Mouse (Mus musculus) adrenal gland, adult 18-20 months (tissue): ENCODE data around the gene Upp2. TPM values are rescaled to one million over a fixed set of nuclear protein-coding genes. Genes with fewer than 3 reads are reported as not detected.

Experiments
- DNase-seq, 2 experiments: peaks; one replicate each; pipeline ENCODE4 v3.0.0; 2021 to 2022; ENCODE audit warnings: low spot score in 2 of 2
- total RNA-seq, 2 experiments: library from RNA; stranded (reverse); gene quantifications; 1 replicate in 1 of 2; 2 replicates in 1 of 2; pipeline ENCODE4 v1.2.3; 2021

Upp2 gene
- total RNA-seq, 2 experiments from 2014 or later: 17.3 to 18.1 TPM

DNA sequence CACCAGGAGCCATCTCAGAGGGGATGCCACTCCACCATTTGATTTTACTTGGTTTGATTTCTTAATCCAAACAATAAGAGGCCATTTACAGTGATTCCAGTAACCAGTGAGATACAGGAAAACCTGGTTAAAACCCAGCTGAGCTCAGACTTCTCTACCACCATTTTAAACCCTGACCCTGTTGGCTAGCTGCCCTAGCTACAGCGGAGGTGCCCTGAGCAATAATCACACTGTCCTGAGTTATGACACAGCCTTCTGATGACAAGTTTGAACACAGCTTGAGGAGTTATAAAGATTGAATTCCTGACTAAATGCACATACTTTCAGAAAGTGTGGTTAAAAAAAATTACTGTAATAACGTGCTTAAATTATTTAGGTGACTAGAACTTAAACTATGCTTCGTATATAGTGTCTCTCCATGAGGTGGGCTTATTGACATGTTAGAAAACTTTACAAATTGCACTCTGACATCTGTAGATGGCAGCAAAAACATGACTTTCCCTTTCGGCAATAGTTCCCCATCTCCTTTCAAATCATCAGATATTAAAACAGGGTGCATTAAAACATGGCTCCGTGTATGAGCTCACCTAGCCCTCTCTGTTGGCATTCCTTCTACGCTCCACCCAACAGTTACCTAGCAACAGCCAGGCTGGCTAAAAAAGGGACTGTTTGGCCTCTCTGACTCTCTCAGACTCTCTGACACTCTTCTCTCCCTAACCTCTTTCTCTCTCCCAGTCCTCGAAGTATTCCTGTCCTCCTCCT lies 263.1 kb downstream of the Upp2 start:
- no peak for DNase-seq

DNA sequence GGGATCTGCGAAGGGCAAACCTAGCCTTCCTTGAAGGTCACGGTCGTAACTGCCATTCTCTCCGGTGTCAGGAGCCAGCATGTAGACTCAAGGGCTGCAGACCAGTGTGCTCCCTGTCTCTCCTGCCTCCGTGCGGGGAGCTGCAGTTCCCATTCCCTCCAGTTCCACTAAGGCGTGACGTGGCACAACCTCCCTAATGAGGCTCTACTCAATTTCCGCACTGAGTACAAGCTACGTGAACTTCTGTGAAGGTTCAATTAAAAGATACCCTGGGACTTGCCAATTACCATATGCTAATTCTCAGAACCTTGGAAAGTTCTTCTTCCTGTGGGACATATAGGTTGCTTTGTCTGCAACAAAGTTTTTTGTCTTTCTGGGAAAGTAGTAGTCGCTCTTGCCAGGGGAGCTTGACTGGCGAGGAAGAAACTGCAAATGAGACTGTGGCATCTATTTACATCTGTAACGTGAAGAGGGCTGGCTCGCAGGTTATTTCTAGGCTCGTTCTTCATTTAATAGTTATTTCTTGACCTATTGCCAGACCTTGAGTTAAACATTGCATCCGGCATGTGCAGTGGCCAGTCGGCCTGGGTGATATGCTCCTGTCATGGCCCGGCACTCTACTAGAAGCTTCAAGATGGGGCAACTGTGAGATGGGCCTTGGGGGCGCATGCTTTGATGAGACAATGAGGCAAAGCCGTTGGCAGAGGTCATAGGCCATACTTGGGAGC lies 265.3 kb downstream of the Upp2 start:
- no peak for DNase-seq

DNA sequence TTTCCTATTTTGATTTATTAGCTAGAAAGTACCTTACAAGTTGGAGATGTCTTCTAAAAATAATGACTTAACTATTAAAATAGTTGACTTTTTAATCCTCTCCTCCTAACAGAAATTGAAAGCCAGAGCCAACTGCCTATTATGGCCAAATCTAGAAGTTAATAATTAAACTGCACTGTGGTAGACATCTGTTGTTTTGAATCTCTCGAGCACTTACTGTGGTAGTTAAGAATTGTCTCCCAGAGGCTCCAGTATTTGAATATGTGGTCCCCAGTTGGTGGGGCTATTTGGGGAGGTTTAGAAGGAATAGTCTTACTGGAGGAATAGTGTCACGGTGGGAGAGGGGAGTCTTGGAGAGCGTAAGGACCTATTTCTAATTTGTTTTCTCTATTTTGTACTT lies 273.9 kb downstream of the Upp2 start:
- no peak for DNase-seq

DNA sequence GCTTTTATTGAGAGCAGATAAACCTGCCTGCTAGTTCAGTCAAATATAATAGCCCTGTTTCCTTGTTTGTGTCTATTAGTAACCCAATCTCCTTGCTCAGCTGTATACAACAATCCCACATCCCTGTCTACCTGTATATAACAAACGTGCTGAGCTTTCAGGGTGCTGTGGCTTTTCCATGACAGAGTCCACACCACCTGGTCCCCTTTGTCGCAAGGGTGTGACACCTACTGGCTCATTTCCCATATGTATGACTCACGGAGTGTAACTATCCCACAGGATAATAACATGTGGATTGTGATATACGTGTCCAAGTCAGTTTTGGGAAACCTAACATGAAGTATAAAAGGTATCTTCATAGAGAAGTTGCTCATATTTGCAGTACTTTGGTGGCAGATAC lies 275.3 kb downstream of the Upp2 start:
- no peak for DNase-seq

Other genes starting within 250 kb of the Upp2 start
- 10 to 100 TPM; 11.1 to 33.6 TPM for gene Acvr1c, start 209.4 kb upstream of the Upp2 start, total RNA-seq
- not detected for gene Gm17409, start 97.2 kb upstream of the Upp2 start, total RNA-seq
- gene Acvr1, start 141 bp upstream of the Upp2 start, total RNA-seq: 10 to 100 TPM; 38.9 to 97.3 TPM